Mouse (Mus musculus) thymus, adult 2 months (tissue): ENCODE results near the gene Lpar1. TPM values are rescaled to one million over a fixed set of nuclear protein-coding genes. Genes with fewer than 3 reads are reported as not detected.

Experiments used
- DNase-seq: peaks from one replicate; pipeline ENCODE4 v3.0.0; 2021
- H3K27ac ChIP-seq: fragments of 200-500 bp; 2 replicates; pipeline ENCODE4 v1.5.1; 2012; ENCODE audit warnings: low read length, control low read depth; ENCODE audit not compliant: control insufficient read depth, insufficient read depth
- H3K27me3 ChIP-seq: fragments of 200-500 bp; 2 replicates; pipeline ENCODE4 v1.6.1; 2012; ENCODE audit warnings: mild to moderate bottlenecking, low read length, moderate library complexity, mixed read lengths; ENCODE audit not compliant: control insufficient read depth, insufficient read depth
- H3K36me3 ChIP-seq: fragments of 200-500 bp; 2 replicates; pipeline ENCODE4 v1.6.1; 2012; ENCODE audit warnings: mild to moderate bottlenecking, low read length, moderate library complexity; ENCODE audit not compliant: control insufficient read depth, insufficient read depth
- H3K4me1 ChIP-seq: fragments of 200-500 bp; replicated peaks from 2 replicates; pipeline ENCODE4 v1.6.1; 2012; ENCODE audit warnings: low read length; ENCODE audit not compliant: control insufficient read depth, insufficient read depth
- H3K4me3 ChIP-seq: fragments of 200-500 bp; 2 replicates; pipeline ENCODE4 v1.5.1; 2012; ENCODE audit warnings: mild to moderate bottlenecking, low read length, control low read depth, moderate library complexity; ENCODE audit not compliant: control insufficient read depth, insufficient read depth
- CTCF ChIP-seq: fragments of 200-500 bp; IDR thresholded peaks from 2 replicates; pipeline ENCODE4 v1.5.1; 2012; ENCODE audit warnings: mild to moderate bottlenecking, control low read depth, low read length, moderate library complexity, borderline replicate concordance; ENCODE audit not compliant: control insufficient read depth, poor library complexity, insufficient read depth; ENCODE audit errors: extremely low read depth
- POLR2A ChIP-seq: fragments of 200-500 bp; IDR thresholded peaks from 2 replicates; pipeline ENCODE4 v1.6.1; 2012; ENCODE audit warnings: mild to moderate bottlenecking, low read length, control low read depth, moderate library complexity; ENCODE audit not compliant: control insufficient read depth, poor library complexity, insufficient read depth; ENCODE audit errors: extremely low read depth
- WGBS: fragments of 180-500 bp; shearing (Covaris S2); methylation state at CpG from one replicate; pipeline ENCODE4 v1.1.7; 2018; 5-methylcytosine and 5-hydroxymethylcytosine counted together
- polyA plus RNA-seq: library from polyadenylated mRNA; depleted of rRNA; stranded (reverse); fragments of >200 nt; gene quantifications from 2 replicates; pipeline ENCODE4 v1.2.3, GENCODE M21; 2012

Gene Lpar1
- polyA plus RNA-seq, 1 experiment: 16.6 TPM

DNA sequence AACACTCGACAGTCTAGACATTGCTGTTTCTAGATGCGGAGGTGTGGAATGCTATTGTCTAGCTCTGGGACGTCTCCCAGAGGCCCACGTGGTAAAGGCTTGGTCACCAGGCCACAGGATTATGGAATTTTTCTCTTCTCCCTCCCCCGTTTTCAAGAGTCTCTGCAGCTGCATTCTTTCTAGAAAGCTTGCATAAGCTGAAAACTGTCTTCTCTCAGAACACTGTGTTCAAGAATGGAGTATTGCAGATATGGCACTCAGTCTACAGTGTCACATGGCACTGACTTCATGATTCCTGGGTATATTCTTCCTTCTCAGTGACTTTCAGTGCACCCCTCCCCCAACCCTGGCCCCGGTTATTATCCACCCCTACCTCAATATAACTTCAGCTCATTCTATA is 107.9 kb downstream of the Lpar1 start:
- DNase-seq: no peak
- no peaks in the 10 kb centered on the region for H3K36me3 ChIP-seq
- H3K27me3 ChIP-seq: no peaks in the 10 kb centered on the region
- no peak overlapping the region for H3K4me3 ChIP-seq
- WGBS: 93% methylated on average over 6 of the region's 6 CpGs
- H3K27ac ChIP-seq: no peak overlapping the region
- no peak for TF ChIP-seq CTCF
- no peak for TF ChIP-seq POLR2A
- H3K4me1 ChIP-seq: no peaks in the 10 kb centered on the region

DNA sequence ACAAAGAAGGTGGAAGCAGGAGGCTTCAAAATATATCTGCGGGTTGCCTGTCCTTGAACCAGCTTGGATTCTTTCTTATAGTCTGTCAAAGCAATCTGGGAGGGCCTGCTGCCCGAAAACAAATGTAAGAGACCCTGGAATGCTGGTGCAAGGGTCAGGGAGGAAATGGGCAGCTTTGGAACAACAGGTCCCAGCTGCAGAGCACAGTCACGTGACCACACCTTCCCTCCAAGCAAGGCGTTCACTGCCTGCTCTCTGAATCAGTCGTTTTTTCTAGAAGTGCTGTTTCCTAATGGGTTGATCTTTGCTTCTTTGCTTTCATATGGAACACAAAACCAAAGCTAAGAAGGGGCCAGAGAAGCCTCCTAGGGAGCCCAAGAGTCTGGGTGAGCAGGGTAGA is 111.4 kb downstream of the Lpar1 start:
- WGBS: 74% methylated on average over 5 of the region's 5 CpGs
- no peak overlapping the region for H3K4me3 ChIP-seq
- H3K27ac ChIP-seq: no peak overlapping the region
- H3K36me3 ChIP-seq: no peaks in the 10 kb centered on the region
- TF ChIP-seq CTCF: no peak
- no peak for TF ChIP-seq POLR2A
- DNase-seq: no peak
- H3K4me1 ChIP-seq: no peaks in the 10 kb centered on the region
- no peaks in the 10 kb centered on the region for H3K27me3 ChIP-seq

DNA sequence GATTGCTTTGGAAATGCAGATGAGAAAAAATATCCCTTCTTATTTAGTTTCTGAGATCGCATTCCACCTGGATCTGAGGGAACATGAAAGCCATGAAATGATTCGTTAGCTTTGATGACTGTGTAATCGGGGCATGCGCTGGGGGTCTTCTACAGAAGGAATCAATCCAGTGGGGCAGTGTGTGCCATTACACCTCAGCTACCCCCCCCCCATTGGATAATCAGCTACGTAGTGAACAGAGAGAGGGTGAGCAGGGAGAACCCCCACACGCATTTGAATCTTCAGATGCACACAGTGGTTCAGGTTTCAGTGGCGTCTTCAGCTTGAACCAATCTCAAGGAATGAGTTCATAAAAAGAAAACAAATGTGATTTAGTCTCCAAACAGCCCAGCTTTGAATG is 115.0 kb downstream of the Lpar1 start:
- no peak for TF ChIP-seq POLR2A
- no peak for TF ChIP-seq CTCF
- WGBS: 93% methylated on average over 7 of the region's 7 CpGs
- Histone ChIP-seq H3K27ac (no peak overlapping the region), H3K27me3 (no peaks in the 10 kb centered on the region), H3K36me3 (no peaks in the 10 kb centered on the region), H3K4me3 (no peak overlapping the region), H3K4me1 (no peaks in the 10 kb centered on the region)
- DNase-seq: no peak

DNA sequence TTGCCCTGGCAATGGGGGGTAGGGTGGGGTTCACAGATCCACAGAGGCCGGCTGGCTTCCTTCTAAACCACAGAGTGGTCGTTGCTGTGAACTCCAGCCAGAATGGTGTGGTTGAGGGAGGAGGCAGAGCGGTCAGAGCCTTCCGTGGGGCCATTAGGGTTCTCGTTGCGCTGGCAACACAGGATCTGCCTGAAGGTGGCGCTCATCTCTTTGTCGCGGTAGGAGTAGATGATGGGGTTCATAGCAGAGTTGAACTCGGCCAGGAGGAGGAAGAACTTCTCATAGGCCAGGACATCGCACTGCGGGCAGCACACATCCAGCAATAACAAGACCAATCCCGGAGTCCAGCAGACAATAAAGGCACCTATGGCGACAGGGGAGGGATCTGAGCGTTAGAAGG is 116.4 kb downstream of the Lpar1 start:
- Histone ChIP-seq H3K4me1 (no peaks in the 10 kb centered on the region), H3K36me3 (no peaks in the 10 kb centered on the region), H3K4me3 (no peak overlapping the region), H3K27me3 (no peaks in the 10 kb centered on the region), H3K27ac (no peak overlapping the region)
- 86% methylated on average over 15 of the region's 15 CpGs for WGBS
- DNase-seq: no peak
- TF ChIP-seq POLR2A (no peak), CTCF (no peak)

DNA sequence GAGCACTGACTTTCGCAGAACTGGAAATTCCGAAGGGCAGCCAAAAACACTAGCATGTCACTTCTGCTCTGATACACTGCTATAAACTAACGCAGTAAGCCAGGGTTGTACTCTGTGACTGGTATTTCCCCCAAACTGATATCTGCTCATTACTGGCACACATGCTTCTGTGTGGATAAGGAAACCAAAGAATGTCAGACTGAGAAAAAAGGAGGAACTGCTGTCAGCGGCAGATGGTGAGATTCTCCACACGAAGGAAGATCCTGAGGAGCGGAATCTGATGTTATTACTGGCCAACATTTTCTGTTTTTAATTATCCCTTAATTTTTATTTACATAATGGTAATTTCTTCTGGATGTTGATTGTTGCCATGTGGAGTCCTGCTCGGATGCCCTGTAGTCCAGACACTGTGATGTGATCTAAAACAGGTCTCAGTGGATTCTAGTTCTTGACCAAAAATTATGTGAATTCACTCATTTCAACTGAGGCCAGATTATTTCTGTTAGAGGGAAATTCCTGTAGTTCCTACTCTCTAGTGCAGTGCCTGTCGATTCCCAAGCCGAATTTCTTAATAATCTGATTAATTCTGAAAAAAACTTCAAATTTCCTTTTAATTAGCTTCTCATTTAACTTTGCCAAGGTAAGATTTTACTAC is 130.3 kb downstream of the Lpar1 start:
- no peak for DNase-seq
- no peak overlapping the region for H3K27ac ChIP-seq
- H3K36me3 ChIP-seq: no peaks in the 10 kb centered on the region
- no peak for TF ChIP-seq CTCF
- no peak for TF ChIP-seq POLR2A
- no peak overlapping the region for H3K4me3 ChIP-seq
- H3K27me3 ChIP-seq: no peaks in the 10 kb centered on the region
- no peaks in the 10 kb centered on the region for H3K4me1 ChIP-seq
- 41% methylated on average over 9 of the region's 9 CpGs for WGBS

DNA sequence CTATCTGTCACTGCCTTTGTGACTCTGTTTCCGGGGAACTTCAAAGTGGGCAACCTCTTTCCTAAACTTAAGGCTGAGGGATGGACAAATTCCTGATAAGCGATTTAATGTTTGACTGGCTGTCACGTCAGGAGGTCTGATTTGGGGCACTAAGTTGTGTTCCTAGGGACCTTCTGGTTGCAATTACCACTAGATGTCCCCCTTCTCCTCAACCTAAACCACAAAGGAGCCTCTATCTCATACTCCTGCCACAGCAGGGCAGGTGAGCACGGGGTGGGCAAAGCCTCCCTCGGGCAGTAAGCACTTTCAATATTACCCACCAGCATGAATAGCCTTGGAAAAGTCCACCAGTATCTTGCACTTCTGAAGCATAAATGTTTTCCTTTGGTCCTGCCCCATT is 134.5 kb downstream of the Lpar1 start:
- Histone ChIP-seq H3K4me1 (no peaks in the 10 kb centered on the region), H3K36me3 (no peaks in the 10 kb centered on the region), H3K27ac (no peak overlapping the region), H3K4me3 (no peak overlapping the region), H3K27me3 (no peaks in the 10 kb centered on the region)
- no peak for DNase-seq
- no peak for TF ChIP-seq POLR2A
- no peak for TF ChIP-seq CTCF
- WGBS: 31% methylated on average over 5 of the region's 5 CpGs

DNA sequence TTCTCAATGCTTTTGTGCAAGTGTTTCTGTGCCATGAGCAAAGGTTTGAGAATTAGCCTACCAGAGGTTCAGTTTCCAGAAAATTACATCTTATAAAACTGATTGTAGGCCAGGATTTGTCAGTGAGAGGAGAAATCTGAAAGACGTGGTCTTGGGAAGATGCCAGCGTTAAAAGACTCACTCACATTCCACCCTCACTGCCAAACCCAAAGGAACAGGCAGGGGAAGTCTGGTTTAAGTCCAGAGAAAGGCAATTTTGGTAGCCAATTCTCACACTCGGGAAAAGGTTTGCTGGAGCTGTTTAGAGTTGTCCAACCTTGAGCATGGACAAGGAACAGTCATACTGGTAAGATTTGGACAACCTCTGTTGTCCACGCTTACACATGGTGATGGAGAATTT is 136.4 kb downstream of the Lpar1 start:
- Histone ChIP-seq H3K27me3 (no peaks in the 10 kb centered on the region), H3K4me3 (no peak overlapping the region), H3K27ac (no peak overlapping the region), H3K4me1 (no peaks in the 10 kb centered on the region), H3K36me3 (no peaks in the 10 kb centered on the region)
- TF ChIP-seq CTCF: no peak
- no peak for TF ChIP-seq POLR2A
- no peak for DNase-seq
- 82% methylated on average over 4 of the region's 4 CpGs for WGBS
